Mouse (Mus musculus) erythroblast, embryonic 14.5 days (primary cell): ENCODE measurements at regions not wholly inside any gene's neighbourhood (a gene's known extent, or its start where the extent isn't known, plus 50 kb on each side); places are given as distances from the start of the nearest gene placed in this dataset.

ENCODE experiments used
- H3K27me3 ChIP-seq: 2 replicates; pipeline ENCODE4 v1.6.1; 2012; ENCODE audit warnings: inconsistent platforms; ENCODE audit not compliant: control insufficient read depth
- H3K36me3 ChIP-seq: 2 replicates; pipeline ENCODE4 v1.6.1; 2012; ENCODE audit warnings: mild to moderate bottlenecking, inconsistent platforms; ENCODE audit not compliant: control insufficient read depth
- H3K4me1 ChIP-seq: 2 replicates; pipeline ENCODE4 v1.6.1; 2012; ENCODE audit warnings: inconsistent platforms; ENCODE audit not compliant: control insufficient read depth
- H3K4me3 ChIP-seq: replicated peaks from 2 replicates; pipeline ENCODE3; 2012; ENCODE audit warnings: moderate library complexity, mild to moderate bottlenecking, inconsistent platforms
- H3K9me3 ChIP-seq: 2 replicates; pipeline ENCODE4 v1.6.1; 2012; ENCODE audit warnings: low read length, inconsistent platforms, mixed read lengths; ENCODE audit not compliant: control insufficient read depth
- GATA1 ChIP-seq: IDR thresholded peaks from 2 replicates; pipeline ENCODE4 v1.6.1; 2012; ENCODE audit warnings: low read length, inconsistent platforms, mixed read lengths
- TAL1 ChIP-seq: IDR thresholded peaks from 3 replicates; pipeline ENCODE4 v1.6.1; 2012; ENCODE audit warnings: low read length, inconsistent platforms, mixed read lengths

DNA sequence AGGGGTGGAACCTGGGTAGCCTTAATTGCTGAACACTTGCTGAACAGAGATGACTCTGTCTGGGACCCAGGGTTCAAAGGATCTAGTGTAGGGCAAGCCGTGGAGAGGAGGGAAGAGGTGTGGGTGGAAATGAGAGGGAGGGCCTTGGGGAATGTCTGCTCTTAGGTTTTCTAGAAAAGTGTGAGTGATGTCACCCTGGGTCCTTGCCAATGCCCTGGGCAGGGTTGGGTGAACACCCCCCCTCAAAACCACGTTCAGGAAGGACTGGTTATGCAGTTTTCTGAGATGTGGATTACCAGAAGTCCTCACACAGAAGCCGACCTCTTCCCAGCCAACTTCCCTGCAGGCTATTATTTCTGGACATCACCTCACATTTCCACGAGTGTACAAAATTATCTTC lies 252.4 kb upstream of the Habp2 start:
- no peak for TF ChIP-seq TAL1
- TF ChIP-seq GATA1 = no peak
- no peaks in the 10 kb centered on the region for H3K36me3 ChIP-seq

DNA sequence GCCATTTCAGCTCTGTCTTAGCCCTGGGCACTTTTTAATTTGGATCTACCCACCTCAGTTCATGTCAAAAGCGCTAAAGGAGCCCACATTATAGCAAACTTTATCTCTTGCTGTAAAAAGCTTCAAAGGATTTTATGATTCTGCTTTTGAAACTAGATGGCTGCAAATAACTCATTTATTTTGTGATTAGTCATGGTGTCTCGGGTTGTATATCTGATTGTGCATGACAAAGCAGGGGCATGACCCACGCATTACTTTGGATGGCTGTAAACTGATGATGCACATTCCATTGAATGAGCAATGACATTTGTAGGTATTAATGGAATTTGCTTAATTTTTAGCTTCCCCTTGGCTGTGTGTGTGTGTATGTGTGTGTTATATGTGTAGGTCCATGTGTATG lies 249.4 kb upstream of the Habp2 start:
- H3K4me3 ChIP-seq = no peak overlapping the region
- no peaks in the 10 kb centered on the region for H3K9me3 ChIP-seq
- H3K27me3 ChIP-seq = peaks cover 3% of the 10 kb centered on the region
- no peaks in the 10 kb centered on the region for H3K36me3 ChIP-seq
- no peak for TF ChIP-seq GATA1
- no peak for TF ChIP-seq TAL1
- no peaks in the 10 kb centered on the region for H3K4me1 ChIP-seq

More for the DNA sequence above, 252.4 kb upstream of the Habp2 start:
- Histone ChIP-seq H3K27me3 (peaks cover 3% of the 10 kb centered on the region), H3K9me3 (no peaks in the 10 kb centered on the region), H3K4me1 (no peaks in the 10 kb centered on the region), H3K4me3 (no peak overlapping the region)

DNA sequence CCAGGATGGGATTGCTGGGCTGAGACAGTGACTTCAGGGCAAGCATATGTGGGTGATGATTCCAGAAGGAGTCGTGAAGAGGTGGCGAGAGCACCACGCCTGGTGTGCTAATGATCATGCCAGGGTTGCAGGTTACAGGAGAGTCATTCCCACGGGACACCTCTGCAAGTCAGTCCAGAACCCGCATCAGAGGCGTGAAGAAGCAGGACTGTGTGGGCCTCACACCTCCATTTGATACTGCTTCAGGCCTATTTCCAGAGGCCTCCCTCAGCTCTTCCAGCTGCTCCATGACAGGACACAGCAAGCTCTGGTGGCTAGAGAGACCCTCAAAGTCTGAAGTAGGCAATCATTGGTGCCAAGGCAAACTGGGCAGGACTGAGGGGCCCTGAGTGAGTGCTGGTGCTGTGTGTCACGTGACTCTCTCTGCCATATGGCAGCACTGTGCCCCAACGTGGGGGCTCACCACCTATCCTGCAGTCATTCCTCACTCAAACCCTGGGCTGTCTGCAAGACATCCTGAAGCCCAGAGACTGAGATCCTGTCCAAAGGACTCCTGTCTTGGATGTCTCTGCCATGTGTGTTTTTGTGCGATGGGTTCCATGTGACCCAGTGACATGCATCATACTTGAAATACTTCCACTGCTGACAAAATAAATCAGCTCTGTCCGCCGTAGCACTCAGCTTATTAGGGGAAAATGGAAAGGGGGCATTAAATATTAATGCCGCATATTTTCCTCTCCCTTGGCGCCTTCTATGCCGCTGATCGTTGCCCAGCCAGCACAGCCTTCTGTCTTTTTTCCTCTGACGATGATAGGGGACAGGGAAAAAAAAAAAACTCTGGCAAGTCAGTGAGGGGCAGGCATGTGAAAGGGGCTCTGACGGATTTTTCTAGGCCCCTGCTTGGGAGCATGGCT lies 247.6 kb upstream of the Habp2 start:
- H3K36me3 ChIP-seq = no peaks in the 10 kb centered on the region
- peaks cover 3% of the 10 kb centered on the region for H3K27me3 ChIP-seq
- TF ChIP-seq GATA1 = no peak
- H3K4me1 ChIP-seq = no peaks in the 10 kb centered on the region
- no peak overlapping the region for H3K4me3 ChIP-seq
- H3K9me3 ChIP-seq = no peaks in the 10 kb centered on the region

DNA sequence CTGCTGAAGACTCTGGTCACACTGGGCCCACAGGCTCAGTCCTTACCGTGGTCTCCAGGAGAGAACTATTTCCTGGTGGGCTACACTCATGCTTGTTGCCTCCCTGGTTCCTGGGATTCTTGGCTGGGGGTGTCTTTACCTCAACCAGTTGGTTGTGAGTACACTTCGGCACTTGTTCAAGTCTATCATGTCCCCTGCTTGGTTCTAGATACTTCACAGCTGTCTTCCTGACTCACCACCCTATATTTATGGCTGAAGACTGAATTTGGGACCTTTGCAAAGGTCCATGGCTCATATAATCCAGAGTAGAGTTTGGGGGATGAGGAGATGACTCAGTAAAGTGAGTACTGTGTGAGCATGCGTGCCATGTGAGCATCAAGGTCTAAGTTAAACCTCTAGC lies 245.0 kb upstream of the Habp2 start:
- no peaks in the 10 kb centered on the region for H3K27me3 ChIP-seq
- H3K36me3 ChIP-seq = no peaks in the 10 kb centered on the region
- no peaks in the 10 kb centered on the region for H3K9me3 ChIP-seq
- H3K4me3 ChIP-seq = no peak overlapping the region
- no peaks in the 10 kb centered on the region for H3K4me1 ChIP-seq
- TF ChIP-seq TAL1 (no peak), GATA1 (no peak)

DNA sequence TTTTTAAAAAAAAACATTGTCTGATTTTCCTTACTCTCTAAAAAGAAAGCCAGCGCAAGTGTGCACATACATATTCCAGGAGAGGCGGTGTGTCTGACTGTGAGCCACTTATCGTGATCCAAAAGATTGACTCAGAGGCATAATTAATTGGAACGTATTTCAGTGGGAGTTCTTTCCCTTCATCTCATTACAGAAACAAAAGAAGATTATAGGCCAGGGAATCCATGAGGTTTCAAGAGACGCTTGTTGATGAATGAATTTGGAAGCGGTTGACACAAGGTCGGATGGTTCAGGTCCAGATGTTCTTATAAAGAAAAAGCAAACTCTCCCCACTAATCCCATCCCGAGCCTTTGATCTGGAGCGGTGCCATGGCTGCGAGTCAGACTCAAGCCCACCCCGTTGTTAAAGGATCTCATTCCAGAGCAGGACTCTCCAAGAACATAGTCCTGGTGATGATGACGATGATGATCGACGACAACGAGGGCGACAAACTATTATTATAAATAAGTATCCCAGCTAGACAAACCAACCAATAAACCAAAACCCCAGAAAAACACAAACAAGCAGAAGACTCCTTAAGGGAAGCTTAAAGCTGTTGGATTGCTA lies 240.1 kb upstream of the Habp2 start:
- Histone ChIP-seq H3K4me1 (no peaks in the 10 kb centered on the region), H3K4me3 (no peak overlapping the region), H3K27me3 (no peaks in the 10 kb centered on the region), H3K9me3 (no peaks in the 10 kb centered on the region), H3K36me3 (no peaks in the 10 kb centered on the region)
- no peak for TF ChIP-seq GATA1
- no peak for TF ChIP-seq TAL1

DNA sequence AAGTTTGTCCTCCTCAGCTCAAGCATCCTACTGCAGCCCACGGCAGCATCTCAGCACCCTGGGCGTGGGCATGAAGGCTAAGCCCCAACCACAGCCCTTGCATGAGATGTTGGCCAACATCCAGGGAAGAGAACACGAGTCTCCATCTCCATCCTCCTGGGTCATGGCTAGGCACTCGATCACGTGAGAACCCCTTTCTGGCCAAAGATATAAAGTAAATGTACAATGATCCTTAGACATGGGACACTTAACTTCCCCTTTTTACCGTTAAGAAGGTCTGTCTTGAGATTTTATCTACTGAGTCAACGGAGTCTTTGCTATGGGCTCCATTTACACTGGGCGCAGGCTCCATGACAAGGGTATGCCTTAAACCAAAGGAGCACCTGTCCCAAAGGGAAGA lies 232.8 kb upstream of the Habp2 start:
- no peak for TF ChIP-seq TAL1
- H3K27me3 ChIP-seq = no peaks in the 10 kb centered on the region
- no peaks in the 10 kb centered on the region for H3K9me3 ChIP-seq
- no peaks in the 10 kb centered on the region for H3K36me3 ChIP-seq
- no peak overlapping the region for H3K4me3 ChIP-seq
- H3K4me1 ChIP-seq = no peaks in the 10 kb centered on the region

DNA sequence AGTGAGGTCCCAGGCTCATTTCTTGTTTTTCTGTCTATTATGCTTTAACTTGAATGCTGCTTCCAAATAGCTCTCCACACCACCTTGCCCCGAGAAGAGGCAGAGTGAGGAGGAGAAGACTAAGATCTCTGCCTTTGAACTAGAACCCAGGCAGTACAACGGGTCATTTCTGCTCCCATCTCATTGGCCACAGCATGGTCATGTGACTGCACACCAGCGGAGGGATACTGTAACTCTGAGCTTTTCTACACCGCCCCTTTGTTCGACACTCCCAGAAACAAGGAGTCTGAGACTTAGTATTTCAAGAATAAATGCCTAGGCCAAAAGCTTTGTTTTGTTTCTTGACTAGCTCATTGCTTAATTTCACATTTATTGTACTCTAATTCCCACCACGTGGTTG lies 230.5 kb upstream of the Habp2 start:
- no peaks in the 10 kb centered on the region for H3K27me3 ChIP-seq
- no peaks in the 10 kb centered on the region for H3K36me3 ChIP-seq
- TF ChIP-seq TAL1 = no peak
- no peak for TF ChIP-seq GATA1
- H3K4me1 ChIP-seq = no peaks in the 10 kb centered on the region
- no peaks in the 10 kb centered on the region for H3K9me3 ChIP-seq
- no peak overlapping the region for H3K4me3 ChIP-seq

DNA sequence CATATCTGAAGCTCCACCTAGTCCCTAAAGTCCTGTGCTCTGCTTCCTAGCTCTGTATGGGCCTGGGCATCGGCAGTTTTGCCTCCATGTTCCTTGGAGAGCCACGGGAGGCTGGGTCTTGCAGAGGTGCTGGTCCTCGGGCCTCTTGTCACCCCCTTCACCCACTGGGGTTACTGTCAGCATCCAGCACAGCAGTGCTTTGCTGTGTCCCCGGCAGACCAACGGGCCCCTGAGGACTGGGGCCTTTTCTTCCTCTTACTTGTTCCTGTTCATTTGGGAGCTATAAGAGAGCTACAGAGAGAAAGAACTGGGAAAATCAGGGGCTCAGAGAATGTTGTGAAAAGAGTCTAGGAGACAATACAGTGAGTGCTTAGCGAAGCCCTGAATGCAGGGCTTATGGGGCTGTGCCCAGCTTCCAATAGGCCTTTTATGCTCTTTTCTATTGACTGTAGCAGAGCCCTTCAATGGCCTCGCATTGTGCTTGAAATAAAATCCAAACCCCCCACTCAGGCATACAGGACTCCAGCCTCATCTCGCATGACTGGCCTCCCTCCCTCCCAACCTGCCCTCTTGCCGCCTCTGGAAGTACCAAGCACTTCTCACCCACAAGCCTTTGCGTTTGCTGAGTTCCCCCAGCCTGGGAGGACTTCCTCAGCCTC lies 224.9 kb upstream of the Habp2 start:
- no peaks in the 10 kb centered on the region for H3K9me3 ChIP-seq
- H3K27me3 ChIP-seq = no peaks in the 10 kb centered on the region
- H3K4me3 ChIP-seq = no peak overlapping the region
- TF ChIP-seq GATA1 = no peak
- no peak for TF ChIP-seq TAL1
- H3K4me1 ChIP-seq = no peaks in the 10 kb centered on the region
- no peaks in the 10 kb centered on the region for H3K36me3 ChIP-seq

DNA sequence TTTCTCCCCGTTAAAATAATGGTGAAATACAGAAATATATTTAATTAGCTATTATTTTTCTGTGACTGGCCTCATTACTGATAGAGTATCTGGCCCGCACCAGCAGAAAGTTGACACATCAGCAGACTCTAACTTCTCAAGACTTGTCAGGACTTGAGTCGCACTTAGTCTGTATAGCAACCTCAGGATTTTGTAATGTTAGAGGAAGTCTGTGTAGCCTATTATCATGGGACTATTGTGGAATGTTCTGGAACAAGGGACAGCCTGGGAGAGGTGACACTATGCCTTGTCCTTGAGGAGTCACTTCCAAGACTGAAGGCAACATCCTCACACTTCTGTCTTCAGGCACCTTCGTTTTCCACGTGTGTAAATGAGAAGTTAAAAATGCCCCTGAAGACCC lies 223.8 kb upstream of the Habp2 start:
- Histone ChIP-seq H3K9me3 (no peaks in the 10 kb centered on the region), H3K36me3 (no peaks in the 10 kb centered on the region), H3K27me3 (peaks cover 3% of the 10 kb centered on the region; the same call in 1 of the 2 replicates), H3K4me3 (no peak overlapping the region), H3K4me1 (no peaks in the 10 kb centered on the region)
- TF ChIP-seq TAL1 = no peak
- TF ChIP-seq GATA1 = no peak
